8 mouse cellular contexts compared by ENCODE assay signal in genomic region chr16:94312663-94313228, GRCm38 (mm10). TPM values are rescaled to one million over a fixed set of nuclear protein-coding genes. Genes with fewer than 3 reads are reported as not detected.
DNase-seq lines count a peak whose midpoint lies in the region; ATAC-seq and TF ChIP-seq lines count a peak whose summit lies in the region.

No protein-coding gene starts in this region.

- DNase-seq in 3134 (ENCODE audit: extremely low read depth, insufficient read length, low spot score): peak; percentile 85
- peak; percentile 68 for DNase-seq in adrenal gland, postnatal 25 days
- peak; percentile 86 to 88 for DNase-seq in heart, adult 18-20 months
- DNase-seq in kidney, adult 2 months: peak; percentile 87
- peak; percentile 96 for DNase-seq in midbrain, embryonic 14.5 days
- peak; percentile 59 to 62 for DNase-seq in spleen, adult 18-20 months

- peak; percentile 87 for ATAC-seq in embryonic facial prominence, embryonic 12.5 days (ENCODE audit: insufficient number of reproducible peaks, insufficient read depth, low FRiP score, low TSS enrichment)
- ATAC-seq in limb, embryonic 12.5 days (ENCODE audit: insufficient number of reproducible peaks, insufficient read depth, low FRiP score, low TSS enrichment, low read depth): peak; percentile 86
- peak; percentile 89 for ATAC-seq in midbrain, embryonic 14.5 days (ENCODE audit: low FRiP score, low TSS enrichment)

- no peaks in the 10 kb centered on the region for H3K27me3 ChIP-seq in embryonic facial prominence, embryonic 12.5 days
- H3K27me3 ChIP-seq in kidney, adult 2 months (replicated peaks; ENCODE audit: control insufficient read depth, insufficient read depth, low read length): no peaks in the 10 kb centered on the region
- peaks cover 6% of the 10 kb centered on the region for H3K27me3 ChIP-seq in limb, embryonic 12.5 days
- H3K27me3 ChIP-seq in midbrain, embryonic 14.5 days (ENCODE audit: control insufficient read depth, insufficient read depth, low read length): no peaks in the 10 kb centered on the region

- peak; percentile 37 for TF ChIP-seq CTCF in kidney, adult 2 months (conservative IDR thresholded peaks at IDR 0.05; ENCODE audit: insufficient read depth, insufficient read length, low read depth, low read length)

- peak overlapping the region; percentile 68 for H3K4me3 ChIP-seq in embryonic facial prominence, embryonic 12.5 days
- peak overlapping the region; percentile 89 for H3K4me3 ChIP-seq in kidney, adult 2 months (ENCODE audit: insufficient read depth, low read depth, low read length)
- peak overlapping the region; percentile 63 for H3K4me3 ChIP-seq in limb, embryonic 12.5 days (replicated peaks)
- peak overlapping the region; percentile 61 for H3K4me3 ChIP-seq in midbrain, embryonic 14.5 days (replicated peaks; ENCODE audit: low read depth, low read length)

- WGBS in embryonic facial prominence, embryonic 12.5 days: 0% methylated on average over 20 of the region's 20 CpGs
- WGBS in kidney, adult 2 months: under 1% methylated on average over 20 of the region's 20 CpGs
- WGBS in limb, embryonic 12.5 days: under 1% methylated on average over 20 of the region's 20 CpGs
- WGBS in midbrain, embryonic 14.5 days: under 1% methylated on average over 20 of the region's 20 CpGs

- peaks cover 23% of the 10 kb centered on the region for H3K4me1 ChIP-seq in embryonic facial prominence, embryonic 12.5 days
- 0 out of 2 replicates have a peak, but pooled peaks cover 2% of the 10 kb centered on the region for H3K4me1 ChIP-seq in kidney, adult 2 months (ENCODE audit: control insufficient read depth, insufficient read depth, low read length)
- H3K4me1 ChIP-seq in limb, embryonic 12.5 days (replicated peaks): peaks cover 9% of the 10 kb centered on the region; the same call in 1 of the 2 replicates
- peaks cover 15% of the 10 kb centered on the region; the same call in 1 of the 2 replicates for H3K4me1 ChIP-seq in midbrain, embryonic 14.5 days (ENCODE audit: control insufficient read depth, insufficient read depth, low read length)

- no peaks in the 10 kb centered on the region for H3K9me3 ChIP-seq in embryonic facial prominence, embryonic 12.5 days
- H3K9me3 ChIP-seq in limb, embryonic 12.5 days: no peaks in the 10 kb centered on the region
- no peaks in the 10 kb centered on the region for H3K9me3 ChIP-seq in midbrain, embryonic 14.5 days (ENCODE audit: control insufficient read depth, low read length)

- H3K36me3 ChIP-seq in embryonic facial prominence, embryonic 12.5 days: no peaks in the 10 kb centered on the region
- no peaks in the 10 kb centered on the region for H3K36me3 ChIP-seq in kidney, adult 2 months (ENCODE audit: control insufficient read depth, insufficient read depth, low read length)
- H3K36me3 ChIP-seq in limb, embryonic 12.5 days: no peaks in the 10 kb centered on the region
- no peaks in the 10 kb centered on the region for H3K36me3 ChIP-seq in midbrain, embryonic 14.5 days (ENCODE audit: control insufficient read depth, insufficient read depth, low read length)

- peak; percentile 24 for TF ChIP-seq POLR2A in kidney, adult 2 months (IDR thresholded peaks at IDR 0.05; ENCODE audit: low read depth, low read length)

- H3K27ac ChIP-seq in embryonic facial prominence, embryonic 12.5 days: peak overlapping the region; percentile 99
- peak overlapping the region; percentile 99 for H3K27ac ChIP-seq in kidney, adult 2 months (ENCODE audit: insufficient read depth, low read depth, low read length)
- H3K27ac ChIP-seq in limb, embryonic 12.5 days: peak overlapping the region; percentile 99
- peak overlapping the region; percentile 99 for H3K27ac ChIP-seq in midbrain, embryonic 14.5 days (replicated peaks; ENCODE audit: low read depth, low read length)

- peak overlapping the region; percentile 69 for H3K9ac ChIP-seq in embryonic facial prominence, embryonic 12.5 days
- H3K9ac ChIP-seq in limb, embryonic 12.5 days (replicated peaks): peak overlapping the region; percentile 59
- peak overlapping the region; percentile 91 for H3K9ac ChIP-seq in midbrain, embryonic 14.5 days (replicated peaks; ENCODE audit: low read length)

- H3K4me2 ChIP-seq in embryonic facial prominence, embryonic 12.5 days (replicated peaks): peak overlapping the region; percentile 83
- peak overlapping the region; percentile 82 for H3K4me2 ChIP-seq in limb, embryonic 12.5 days
- H3K4me2 ChIP-seq in midbrain, embryonic 14.5 days (ENCODE audit: low read length): peak overlapping the region; percentile 73

RNA-seq across cellular contexts. Expression of gene Hlcs, which starts 0.6 kb away (rescaled TPM):
- 11.4 and 20.3 TPM in 2 replicates for total RNA-seq in adrenal gland, postnatal 25 days (2021)
- polyA plus RNA-seq in embryonic facial prominence, embryonic 12.5 days (2016; fragmentation: Nextera tagmentation; extraction: Ambion mirVana): 12.0 and 12.1 TPM in 2 replicates
- total RNA-seq in heart, adult 18-20 months (2021): 1 to 10 TPM; 7.3 to 9.1 TPM
- polyA plus RNA-seq in kidney, adult 2 months (2012; rRNA removed): 6.9 and 8.1 TPM in 2 replicates
- 11.5 and 11.9 TPM in 2 replicates for polyA plus RNA-seq in limb, embryonic 12.5 days (2016; fragmentation: Nextera tagmentation; extraction: Ambion mirVana)
- polyA plus RNA-seq in midbrain, embryonic 14.5 days (2014; fragmentation: Nextera tagmentation; extraction: Ambion mirVana): 6.6 and 7.2 TPM in 2 replicates

RNA-seq across cellular contexts. Expression of gene Ripply3, which starts 15.5 kb away (rescaled TPM):
- total RNA-seq in adrenal gland, postnatal 25 days (2021): 5.5 and 6.3 TPM in 2 replicates
- 3.8 and 4.5 TPM in 2 replicates for polyA plus RNA-seq in embryonic facial prominence, embryonic 12.5 days (2016; fragmentation: Nextera tagmentation; extraction: Ambion mirVana)
- total RNA-seq in heart, adult 18-20 months (2021): 1 to 10 TPM; 3.7 to 4.0 TPM
- 4.6 and 5.3 TPM in 2 replicates for polyA plus RNA-seq in kidney, adult 2 months (2012; rRNA removed)
- 3.7 and 4.3 TPM in 2 replicates for polyA plus RNA-seq in limb, embryonic 12.5 days (2016; fragmentation: Nextera tagmentation; extraction: Ambion mirVana)
- 0.70 and 1.2 TPM in 2 replicates for polyA plus RNA-seq in midbrain, embryonic 14.5 days (2014; fragmentation: Nextera tagmentation; extraction: Ambion mirVana)

RNA-seq across cellular contexts. Expression of gene Ttc3, which starts 57.7 kb away (rescaled TPM):
- total RNA-seq in adrenal gland, postnatal 25 days (2021): 124 and 136 TPM in 2 replicates
- polyA plus RNA-seq in embryonic facial prominence, embryonic 12.5 days (2016; fragmentation: Nextera tagmentation; extraction: Ambion mirVana): 353 and 377 TPM in 2 replicates
- total RNA-seq in heart, adult 18-20 months (2021): 10 to 100 TPM; 83.9 to 89.1 TPM
- polyA plus RNA-seq in kidney, adult 2 months (2012; rRNA removed): 22.2 and 24.3 TPM in 2 replicates
- 334 and 339 TPM in 2 replicates for polyA plus RNA-seq in limb, embryonic 12.5 days (2016; fragmentation: Nextera tagmentation; extraction: Ambion mirVana)
- polyA plus RNA-seq in midbrain, embryonic 14.5 days (2014; fragmentation: Nextera tagmentation; extraction: Ambion mirVana): 1,082 and 1,144 TPM in 2 replicates

RNA-seq across cellular contexts. Expression of gene Pigp, which starts 58.9 kb away (rescaled TPM):
- total RNA-seq in adrenal gland, postnatal 25 days (2021): 88.4 and 110 TPM in 2 replicates
- polyA plus RNA-seq in embryonic facial prominence, embryonic 12.5 days (2016; fragmentation: Nextera tagmentation; extraction: Ambion mirVana): 103 and 105 TPM in 2 replicates
- 100 to 1,000 TPM; 119 to 125 TPM for total RNA-seq in heart, adult 18-20 months (2021)
- 32.0 and 37.7 TPM in 2 replicates for polyA plus RNA-seq in kidney, adult 2 months (2012; rRNA removed)
- polyA plus RNA-seq in limb, embryonic 12.5 days (2016; fragmentation: Nextera tagmentation; extraction: Ambion mirVana): 97.9 and 101 TPM in 2 replicates
- 103 and 163 TPM in 2 replicates for polyA plus RNA-seq in midbrain, embryonic 14.5 days (2014; fragmentation: Nextera tagmentation; extraction: Ambion mirVana)

Comparison
In these comparisons a context has a peak if more than half of its experiments do, and no peak if none do; other contexts are left out.
1. Peak in every context shown above with its lines: DNase-seq, ATAC-seq, H3K4me3 ChIP-seq and H3K27ac ChIP-seq.
2. RNA of gene Ttc3, which starts 57.7 kb away (polyA plus RNA-seq): 1,082 to 1,144 TPM in midbrain, embryonic 14.5 days, 353 to 377 TPM in embryonic facial prominence, embryonic 12.5 days and 334 to 339 TPM in limb, embryonic 12.5 days; 22.2 to 24.3 TPM in kidney, adult 2 months; every median in the first group is over 10 times any median in the second.